Mouse (Mus musculus): ENCODE measurements around the gene Sorbs2. TPM values are rescaled to one million over a fixed set of nuclear protein-coding genes. Genes with fewer than 3 reads are reported as not detected.

The Sorbs2 gene
- total and polyA plus RNA-seq, 2 experiments from 2014 or later, result 36.1 to 79.5 TPM

DNA sequence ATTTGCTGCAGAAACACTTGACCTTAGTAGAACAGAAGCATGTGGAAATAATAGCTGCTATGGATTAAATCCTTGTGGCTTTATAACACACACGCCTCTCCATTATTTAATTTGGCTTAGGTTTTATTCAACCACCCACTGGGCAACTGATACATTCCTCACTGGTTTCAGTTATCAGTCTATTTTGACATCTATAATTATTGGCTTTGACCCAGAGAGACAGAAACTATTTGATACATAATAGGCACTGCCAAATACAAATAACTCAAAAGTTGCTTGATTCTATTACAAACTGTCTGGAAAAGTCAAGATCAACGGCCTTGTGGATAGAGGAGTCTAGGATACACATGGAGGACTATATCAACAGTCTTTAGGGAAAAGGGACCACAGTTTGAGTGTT, 20.1 kb downstream of the Sorbs2 start:
- Histone ChIP-seq H3K27ac (ENCODE audit: low read depth, low read length) (no peak overlapping the region), H3K27me3 (ENCODE audit: insufficient read depth, low read length) (no peaks in the 10 kb centered on the region), H3K36me3 (ENCODE audit: insufficient read depth, low read length) (no peaks in the 10 kb centered on the region), H3K9ac (replicated peaks; ENCODE audit: low read length, poor library complexity, severe bottlenecking) (no peak overlapping the region), H3K4me2 (ENCODE audit: low read depth, low read length, poor library complexity, severe bottlenecking) (no peak overlapping the region), H3K9me3 (ENCODE audit: low read length) (no peaks in the 10 kb centered on the region), H3K4me1 (ENCODE audit: insufficient read depth, low read length) (no peaks in the 10 kb centered on the region), H3K4me3 (ENCODE audit: low read depth, low read length) (no peak overlapping the region)
- WGBS, result 76% methylated on average over 2 of the region's 2 CpGs
- ATAC-seq (ENCODE audit: low FRiP score) (no peak), DNase-seq (ENCODE audit: low spot score) (no peak)
- no peak for TF ChIP-seq CTCF (IDR thresholded peaks at IDR 0.05)

DNA sequence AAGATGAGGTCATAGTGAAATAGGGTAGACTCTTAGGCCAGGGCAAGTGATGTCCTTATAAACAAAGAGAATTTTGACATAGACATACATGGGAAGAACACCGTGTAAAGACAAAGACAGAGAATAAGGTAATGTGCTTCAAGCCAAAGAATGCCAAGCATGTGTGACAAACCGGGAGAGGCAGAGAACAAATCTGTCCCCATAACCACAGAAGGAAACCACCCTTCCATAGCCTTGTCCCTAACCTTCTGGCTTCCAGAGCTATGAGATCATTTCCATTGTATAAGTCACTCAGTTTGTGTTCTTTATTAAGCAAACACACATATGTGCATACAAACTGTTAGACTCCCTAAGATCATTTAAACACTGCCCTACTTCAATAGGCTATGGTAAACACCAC, 21.3 kb downstream of the Sorbs2 start:
- Histone ChIP-seq H3K4me1 (ENCODE audit: insufficient read depth, low read length) (no peaks in the 10 kb centered on the region), H3K27ac (ENCODE audit: low read depth, low read length) (no peak overlapping the region), H3K27me3 (ENCODE audit: insufficient read depth, low read length) (no peaks in the 10 kb centered on the region), H3K4me2 (ENCODE audit: low read depth, low read length, poor library complexity, severe bottlenecking) (no peak overlapping the region), H3K4me3 (ENCODE audit: low read depth, low read length) (no peak overlapping the region), H3K36me3 (ENCODE audit: insufficient read depth, low read length) (no peaks in the 10 kb centered on the region), H3K9ac (replicated peaks; ENCODE audit: low read length, poor library complexity, severe bottlenecking) (no peak overlapping the region), H3K9me3 (ENCODE audit: low read length) (no peaks in the 10 kb centered on the region)
- no peak for ATAC-seq (ENCODE audit: low FRiP score)
- TF ChIP-seq CTCF (IDR thresholded peaks at IDR 0.05), result no peak
- 82% methylated on average over 2 of the region's 2 CpGs for WGBS
- DNase-seq (ENCODE audit: low spot score), result no peak

DNA sequence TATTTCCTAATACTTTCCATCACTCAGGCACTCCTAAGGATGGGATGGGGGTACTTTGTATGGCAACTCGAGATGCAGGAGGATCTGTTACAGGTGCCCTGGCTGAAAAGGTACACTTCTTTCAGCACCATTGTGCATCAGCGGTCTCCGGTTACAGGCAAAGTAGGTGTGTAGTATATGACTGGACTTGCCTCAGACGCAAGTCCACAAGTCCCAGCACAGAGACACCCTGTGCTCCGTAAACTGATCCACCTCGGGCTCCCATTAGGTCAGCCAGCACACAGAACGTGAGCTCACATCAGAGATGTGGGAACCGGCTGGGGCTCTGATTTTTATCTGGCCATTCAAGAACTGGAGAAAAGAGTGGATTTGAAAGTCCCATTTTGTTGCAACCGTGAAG, 29.0 kb downstream of the Sorbs2 start:
- H3K9ac ChIP-seq (replicated peaks; ENCODE audit: low read length, poor library complexity, severe bottlenecking), result no peak overlapping the region
- no peak overlapping the region for H3K4me3 ChIP-seq (ENCODE audit: low read depth, low read length)
- no peak overlapping the region for H3K27ac ChIP-seq (ENCODE audit: low read depth, low read length)
- H3K4me1 ChIP-seq (ENCODE audit: insufficient read depth, low read length), result no peaks in the 10 kb centered on the region
- no peaks in the 10 kb centered on the region for H3K27me3 ChIP-seq (ENCODE audit: insufficient read depth, low read length)
- WGBS, result 91% methylated on average over 9 of the region's 9 CpGs
- H3K4me2 ChIP-seq (ENCODE audit: low read depth, low read length, poor library complexity, severe bottlenecking), result no peak overlapping the region
- H3K36me3 ChIP-seq (ENCODE audit: insufficient read depth, low read length), result no peaks in the 10 kb centered on the region
- no peak for TF ChIP-seq CTCF (IDR thresholded peaks at IDR 0.05)
- DNase-seq (ENCODE audit: low spot score) (no peak), ATAC-seq (ENCODE audit: low FRiP score) (no peak)
- H3K9me3 ChIP-seq (ENCODE audit: low read length), result no peaks in the 10 kb centered on the region

DNA sequence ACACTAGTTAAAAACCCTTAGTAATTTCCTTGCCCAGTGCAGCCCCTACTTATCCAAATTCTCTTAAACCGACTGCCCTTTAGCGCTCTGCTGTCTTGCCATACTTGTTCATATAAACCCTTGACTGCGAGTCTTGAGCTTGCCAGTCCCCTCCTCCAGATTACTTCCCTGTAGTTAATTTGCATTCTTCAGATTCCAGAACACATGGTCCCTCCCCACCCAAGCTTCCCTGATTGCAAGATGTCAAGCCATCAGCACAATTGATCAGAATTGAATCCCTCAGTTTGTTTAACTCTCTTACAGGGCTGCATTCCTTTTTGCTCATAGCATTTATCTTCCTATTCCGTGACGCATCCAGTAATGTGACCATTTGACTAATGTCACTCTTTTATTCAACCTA, 32.9 kb downstream of the Sorbs2 start:
- DNase-seq (ENCODE audit: low spot score), result no peak
- WGBS, result 76% methylated on average over 5 of the region's 5 CpGs
- Histone ChIP-seq H3K9me3 (ENCODE audit: low read length) (no peaks in the 10 kb centered on the region), H3K4me1 (ENCODE audit: insufficient read depth, low read length) (no peaks in the 10 kb centered on the region), H3K27ac (ENCODE audit: low read depth, low read length) (no peak overlapping the region), H3K36me3 (ENCODE audit: insufficient read depth, low read length) (no peaks in the 10 kb centered on the region), H3K4me2 (ENCODE audit: low read depth, low read length, poor library complexity, severe bottlenecking) (no peak overlapping the region), H3K9ac (replicated peaks; ENCODE audit: low read length, poor library complexity, severe bottlenecking) (no peak overlapping the region), H3K27me3 (ENCODE audit: insufficient read depth, low read length) (no peaks in the 10 kb centered on the region), H3K4me3 (ENCODE audit: low read depth, low read length) (no peak overlapping the region)
- TF ChIP-seq CTCF (IDR thresholded peaks at IDR 0.05), result no peak
- no peak for ATAC-seq (ENCODE audit: low FRiP score)

DNA sequence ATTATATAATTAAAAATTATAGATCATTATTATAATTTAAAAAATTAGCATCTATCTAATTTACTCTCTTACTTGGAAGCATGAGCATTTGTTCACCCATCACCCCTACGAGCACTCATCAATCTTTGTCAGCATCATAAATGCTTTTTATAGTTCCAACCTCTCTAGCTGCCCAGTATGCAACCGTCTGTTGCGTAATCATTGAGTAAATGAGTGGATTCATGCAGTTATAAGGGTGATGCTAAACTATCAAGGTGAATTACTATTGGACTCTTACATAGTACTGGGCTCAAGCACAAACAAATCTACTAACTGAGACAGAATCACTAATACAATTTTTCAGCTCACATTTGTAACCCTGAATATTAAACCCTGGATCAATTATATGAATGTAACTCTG, 44.6 kb downstream of the Sorbs2 start:
- no peak overlapping the region for H3K9ac ChIP-seq (replicated peaks; ENCODE audit: low read length, poor library complexity, severe bottlenecking)
- DNase-seq (ENCODE audit: low spot score) (no peak), ATAC-seq (ENCODE audit: low FRiP score) (no peak)
- no peak overlapping the region for H3K27ac ChIP-seq (ENCODE audit: low read depth, low read length)
- H3K27me3 ChIP-seq (ENCODE audit: insufficient read depth, low read length), result no peaks in the 10 kb centered on the region
- TF ChIP-seq CTCF (IDR thresholded peaks at IDR 0.05), result no peak
- 92% methylated on average over 3 of the region's 3 CpGs for WGBS
- H3K4me3 ChIP-seq (ENCODE audit: low read depth, low read length), result no peak overlapping the region
- H3K4me2 ChIP-seq (ENCODE audit: low read depth, low read length, poor library complexity, severe bottlenecking), result no peak overlapping the region
- H3K36me3 ChIP-seq (ENCODE audit: insufficient read depth, low read length), result no peaks in the 10 kb centered on the region
- no peaks in the 10 kb centered on the region for H3K9me3 ChIP-seq (ENCODE audit: low read length)
- no peaks in the 10 kb centered on the region for H3K4me1 ChIP-seq (ENCODE audit: insufficient read depth, low read length)

DNA sequence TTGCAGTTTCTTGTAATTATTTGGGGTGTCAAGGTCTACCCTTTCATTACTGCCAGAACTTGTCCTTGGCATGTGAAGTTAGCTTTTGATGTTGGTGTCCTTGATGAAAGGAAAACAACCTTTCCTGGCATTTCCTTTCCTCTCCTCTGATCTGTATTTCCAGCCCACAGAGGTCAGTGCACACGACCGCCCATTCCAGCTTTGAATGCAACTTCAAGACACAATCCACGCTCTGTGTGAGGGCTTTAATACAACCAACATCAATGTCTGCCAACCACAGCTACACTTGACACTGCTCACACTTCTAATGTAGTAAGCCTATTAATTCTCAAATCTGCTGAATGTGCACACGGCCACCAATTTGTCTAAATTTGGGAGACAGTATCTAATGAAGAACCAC, 47.0 kb downstream of the Sorbs2 start:
- no peaks in the 10 kb centered on the region for H3K27me3 ChIP-seq (ENCODE audit: insufficient read depth, low read length)
- WGBS, result 61% methylated on average over 4 of the region's 4 CpGs
- peaks cover 3% of the 10 kb centered on the region; the same call in 1 of the 2 replicates for H3K4me1 ChIP-seq (ENCODE audit: insufficient read depth, low read length)
- ATAC-seq (ENCODE audit: low FRiP score) (no peak), DNase-seq (ENCODE audit: low spot score) (no peak)
- no peak for TF ChIP-seq CTCF (IDR thresholded peaks at IDR 0.05)
- no peak overlapping the region for H3K4me3 ChIP-seq (ENCODE audit: low read depth, low read length)
- H3K9ac ChIP-seq (replicated peaks; ENCODE audit: low read length, poor library complexity, severe bottlenecking), result no peak overlapping the region
- no peak overlapping the region for H3K27ac ChIP-seq (ENCODE audit: low read depth, low read length)
- no peaks in the 10 kb centered on the region for H3K9me3 ChIP-seq (ENCODE audit: low read length)
- H3K36me3 ChIP-seq (ENCODE audit: insufficient read depth, low read length), result no peaks in the 10 kb centered on the region
- no peak overlapping the region for H3K4me2 ChIP-seq (ENCODE audit: low read depth, low read length, poor library complexity, severe bottlenecking)
